Mouse (Mus musculus) layer of hippocampus, adult 9-11 months (tissue): ENCODE data around the gene Dock4.

Source experiments
- DNase-seq: peaks from one replicate; pipeline ENCODE4 v3.0.0; 2022

Gene Dock4

GRCm38 (mm10) chr12:40659689-40660088 lies 213.9 kb downstream of the Dock4 start:
- DNase-seq: no peak

GRCm38 (mm10) chr12:40669460-40669859 lies 223.7 kb downstream of the Dock4 start:
- no peak for DNase-seq

- no peak for DNase-seq
Measured at GRCm38 (mm10) chr12:40670766-40671165, 225.0 kb downstream of the Dock4 start.

- no peak for DNase-seq
Measured at GRCm38 (mm10) chr12:40679713-40680112, 234.0 kb downstream of the Dock4 start.

- DNase-seq: peak; percentile 32
Measured at GRCm38 (mm10) chr12:40680551-40680950, 234.8 kb downstream of the Dock4 start.

DNA sequence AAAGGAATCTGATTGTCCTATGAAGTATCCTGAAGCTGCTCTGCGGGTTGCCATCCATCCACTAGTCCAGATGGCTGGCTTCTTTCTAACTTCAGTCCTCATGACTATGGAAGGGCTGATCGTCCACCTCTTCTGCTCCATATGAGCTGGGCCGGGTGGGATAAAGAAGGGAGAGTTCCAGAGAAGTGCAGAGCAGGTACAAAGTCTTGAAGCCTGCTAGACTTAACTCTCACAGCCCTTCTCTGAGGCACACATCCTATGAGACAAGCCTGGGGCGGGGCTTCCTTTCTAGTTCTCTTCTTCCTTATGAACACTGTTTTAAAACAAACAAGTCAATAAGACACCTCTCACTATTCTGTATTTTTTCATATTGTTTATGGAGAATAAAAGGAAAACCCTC lies 245.7 kb downstream of the Dock4 start:
- DNase-seq: no peak

- no peak for DNase-seq
Measured at GRCm38 (mm10) chr12:40694082-40694721, 248.4 kb downstream of the Dock4 start.

GRCm38 (mm10) chr12:40698330-40698729 lies 252.6 kb downstream of the Dock4 start:
- DNase-seq: peak; percentile 26

- no peak for DNase-seq
Measured at GRCm38 (mm10) chr12:40702233-40702792, 256.6 kb downstream of the Dock4 start.

GRCm38 (mm10) chr12:40704296-40704695 lies 258.5 kb downstream of the Dock4 start:
- DNase-seq: no peak

- no peak for DNase-seq
Measured at GRCm38 (mm10) chr12:40707108-40707507, 261.4 kb downstream of the Dock4 start.

DNA sequence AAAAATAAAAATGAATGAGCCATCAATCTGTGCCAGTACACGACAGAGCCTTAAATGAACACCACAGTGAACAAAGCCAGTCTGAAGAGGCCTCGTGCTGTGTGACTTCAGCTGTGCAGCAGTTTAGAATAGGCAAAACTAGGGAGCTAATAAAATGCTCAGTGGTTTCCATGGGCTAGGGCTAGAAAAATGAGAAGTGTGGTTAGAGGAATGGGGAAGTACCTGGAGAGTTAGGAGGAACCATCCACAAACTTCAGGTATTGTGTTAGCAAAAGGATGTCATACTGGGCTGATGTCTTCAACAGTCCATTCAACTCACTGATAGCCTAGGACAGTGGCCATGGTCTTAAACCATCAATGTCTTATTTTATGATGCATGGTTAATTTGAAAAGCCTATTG lies 263.3 kb downstream of the Dock4 start:
- DNase-seq: no peak

DNA sequence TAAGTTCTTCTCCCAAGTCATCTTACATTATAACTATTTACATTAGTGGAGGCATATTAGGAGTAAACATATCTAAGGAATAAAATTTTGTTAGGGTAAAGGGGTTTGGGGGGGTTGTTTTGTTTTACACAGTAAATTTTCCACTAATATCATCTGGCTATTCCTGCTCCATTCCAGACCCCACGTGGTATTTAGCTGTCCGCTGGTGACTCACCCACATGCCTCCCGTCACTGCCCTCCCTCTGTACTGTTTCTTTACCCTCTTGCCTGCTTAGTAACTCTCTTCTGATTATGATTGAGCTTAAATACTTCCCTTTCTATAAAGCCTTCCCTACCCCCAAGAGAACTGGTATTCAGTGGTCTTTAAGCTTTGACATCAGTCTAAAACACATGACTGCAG lies 266.5 kb downstream of the Dock4 start:
- no peak for DNase-seq

DNA sequence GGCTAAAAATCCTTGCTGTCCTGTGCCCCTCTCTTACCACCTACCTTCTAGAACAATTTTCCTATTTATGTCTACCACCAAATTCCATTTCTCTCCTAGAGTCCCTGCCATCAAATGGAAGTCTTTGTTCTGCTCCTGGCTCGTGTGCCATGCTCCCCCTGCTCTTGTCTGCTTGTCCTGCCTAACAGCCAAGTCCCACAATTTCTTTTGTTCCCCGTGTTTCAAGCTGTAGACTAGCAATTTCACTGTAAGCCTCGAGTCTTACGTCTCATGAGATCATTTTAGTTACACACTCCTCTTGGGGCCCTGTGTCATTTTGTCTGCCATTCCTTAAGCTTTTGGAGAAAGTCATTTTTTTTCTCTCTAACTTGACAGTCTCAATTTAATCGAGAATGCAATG lies 268.5 kb downstream of the Dock4 start:
- no peak for DNase-seq

- DNase-seq: no peak
Measured at GRCm38 (mm10) chr12:40715174-40715573, 269.4 kb downstream of the Dock4 start.

GRCm38 (mm10) chr12:40728373-40728772 lies 282.6 kb downstream of the Dock4 start:
- DNase-seq: no peak

DNA sequence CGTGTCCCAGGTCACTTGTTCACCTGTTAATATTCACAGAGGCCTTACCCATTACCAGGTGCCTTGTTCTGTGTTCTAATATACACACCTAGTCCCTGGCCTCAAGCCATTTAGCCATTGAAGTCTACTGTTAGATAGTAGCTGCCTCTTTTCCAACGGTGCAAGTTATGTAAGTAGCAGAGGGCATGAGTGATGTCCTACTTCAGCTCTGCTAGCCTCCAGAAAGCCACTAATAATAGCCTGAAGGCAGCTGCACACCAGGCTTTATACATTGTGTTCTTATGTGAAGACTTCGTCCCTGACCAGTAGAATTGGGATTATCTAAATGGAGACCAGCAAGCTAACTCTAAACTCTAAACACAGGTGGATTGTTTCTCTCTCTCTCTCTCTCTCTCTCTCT lies 285.0 kb downstream of the Dock4 start:
- no peak for DNase-seq

GRCm38 (mm10) chr12:40745501-40745900 lies 299.7 kb downstream of the Dock4 start:
- DNase-seq: peak; percentile 49

GRCm38 (mm10) chr12:40746081-40746480 lies 300.3 kb downstream of the Dock4 start:
- no peak for DNase-seq

GRCm38 (mm10) chr12:40759281-40759680 lies 313.5 kb downstream of the Dock4 start:
- DNase-seq: no peak

GRCm38 (mm10) chr12:40767258-40767816 lies 321.6 kb downstream of the Dock4 start:
- no peak for DNase-seq

DNA sequence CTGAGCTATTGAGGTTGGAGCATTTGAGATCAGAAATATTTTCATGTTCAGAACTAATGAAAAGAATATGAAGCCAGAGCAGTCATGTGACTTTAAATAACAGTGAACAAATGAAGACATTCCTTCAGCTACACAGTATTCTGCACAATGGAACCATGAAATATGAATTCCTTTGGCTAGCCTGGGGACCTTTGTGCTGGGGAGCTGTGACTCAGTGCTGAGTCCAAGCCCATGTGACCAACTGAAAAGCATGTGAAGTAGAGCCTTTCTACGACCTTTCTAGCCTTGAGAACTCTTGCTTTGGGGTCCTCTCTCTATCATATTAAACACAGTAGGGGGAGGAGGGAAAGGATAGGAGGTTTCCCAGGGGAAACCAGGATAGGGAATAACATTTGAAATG lies 327.3 kb downstream of the Dock4 start:
- DNase-seq: no peak

DNA sequence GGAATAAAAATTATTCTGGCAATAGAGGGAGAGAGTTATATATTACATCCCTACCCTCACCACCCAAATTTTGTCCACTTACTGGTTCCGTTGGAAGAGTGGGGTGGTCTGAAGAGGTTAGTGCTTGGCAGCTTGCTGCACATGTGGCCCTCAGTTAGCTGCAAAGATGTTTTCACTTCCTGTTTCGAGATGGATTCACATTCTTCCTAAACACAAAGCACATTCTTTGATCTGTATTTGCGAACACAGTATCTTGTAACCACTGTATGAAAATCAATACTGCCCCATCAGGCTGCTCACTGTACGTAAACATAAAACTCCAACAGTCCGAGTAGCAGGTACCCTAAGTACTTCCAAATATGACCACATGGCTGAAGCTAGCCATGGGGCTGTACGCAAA lies 335.8 kb downstream of the Dock4 start:
- no peak for DNase-seq

DNA sequence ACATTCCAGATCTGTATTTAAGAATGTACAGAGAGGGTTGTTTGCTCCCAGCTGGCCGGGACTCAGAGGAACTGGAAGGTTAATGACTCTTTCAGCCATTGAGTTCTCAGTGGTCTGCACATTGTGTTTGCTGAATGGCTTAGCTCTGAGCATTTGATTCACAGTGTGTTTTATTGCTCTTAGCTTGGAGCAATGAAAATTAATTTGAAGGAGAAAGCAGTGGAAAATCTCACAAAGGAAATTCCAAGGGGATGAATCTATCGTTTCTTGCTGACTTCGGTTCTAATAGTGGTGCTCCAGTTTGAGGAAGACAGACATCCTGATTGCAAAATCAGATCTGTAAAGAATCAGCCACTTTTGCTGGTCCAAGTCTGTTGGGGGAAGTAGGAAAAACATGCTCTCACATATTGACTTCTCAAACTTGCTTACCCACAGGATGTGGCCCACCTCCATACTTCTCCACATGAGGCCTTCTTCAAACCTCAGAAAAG lies 342.9 kb downstream of the Dock4 start:
- DNase-seq: no peak
